Mouse (Mus musculus) hindlimb bud, embryonic 11.5 days (tissue): ENCODE data around the gene Klhl10.

Source experiments
- DNase-seq: peaks from one replicate; pipeline ENCODE4 v3.0.0-alpha.2; 2012; ENCODE audit warnings: low read depth, low spot score; ENCODE audit errors: extremely low spot score

The Klhl10 gene

DNA sequence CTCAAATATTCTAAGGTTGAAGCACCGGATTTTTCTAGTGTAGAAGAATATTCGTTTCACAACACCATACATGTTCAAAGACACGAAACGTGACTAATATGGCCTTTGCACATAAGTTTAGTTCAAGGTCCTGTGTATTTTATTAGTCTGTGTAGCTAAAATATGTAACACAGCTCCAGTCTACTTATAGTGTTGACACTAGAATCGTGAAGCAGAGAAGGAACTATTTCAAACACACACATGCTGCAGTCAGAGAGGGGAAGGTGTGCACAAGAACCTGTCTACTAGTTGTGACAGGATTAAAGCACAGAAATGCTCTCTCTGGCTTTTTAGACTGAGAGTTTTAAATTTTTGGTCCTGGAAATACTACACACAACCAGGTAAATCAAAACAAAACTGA lies 16.0 kb downstream of the Klhl10 start:
- no peak for DNase-seq

DNA sequence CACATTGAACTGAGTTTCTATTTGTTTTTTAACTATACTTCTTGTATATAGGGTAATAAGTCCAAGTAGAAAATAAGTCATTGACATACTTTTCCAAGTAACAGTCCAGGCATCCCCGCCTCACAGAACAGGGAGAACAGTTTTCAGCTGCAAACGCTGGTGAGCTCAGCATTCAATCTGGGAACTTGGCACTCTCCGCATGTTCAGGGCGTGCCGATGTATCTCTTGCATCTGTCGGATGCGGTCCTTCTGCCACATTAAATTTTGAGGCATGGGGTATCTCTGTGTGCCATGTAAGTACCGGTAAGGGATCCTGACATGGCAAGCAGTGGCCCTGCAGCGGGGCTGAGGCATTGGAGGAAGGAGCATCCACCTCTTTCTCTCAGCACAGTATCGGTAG lies 21.0 kb downstream of the Klhl10 start:
- no peak for DNase-seq

DNA sequence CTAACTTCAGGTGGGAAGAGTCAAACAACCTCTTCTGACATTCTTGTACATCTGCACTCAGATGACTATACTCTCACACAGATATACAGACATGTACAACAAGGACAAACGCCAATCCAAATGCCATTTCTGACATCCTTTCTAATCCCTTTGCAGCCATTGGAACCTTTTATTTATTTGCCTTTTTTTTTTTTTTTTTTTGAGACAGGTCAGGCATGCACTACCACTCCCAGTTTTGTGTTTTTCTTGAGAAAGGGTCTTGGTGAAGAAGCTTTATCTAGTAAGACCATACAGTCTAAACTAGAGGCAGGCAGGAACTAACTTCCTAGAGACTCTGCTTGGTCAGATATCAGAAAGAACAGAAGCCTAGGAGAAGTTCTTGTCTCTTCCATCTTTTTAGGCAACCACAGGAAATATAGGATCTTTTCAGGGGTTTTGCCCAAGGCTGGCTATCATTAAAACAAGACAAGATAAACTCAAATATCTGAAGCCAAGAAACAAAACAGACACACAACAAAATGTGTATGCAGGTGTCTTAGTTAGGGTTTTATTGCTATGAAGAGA lies 23.6 kb downstream of the Klhl10 start:
- no peak for DNase-seq

DNA sequence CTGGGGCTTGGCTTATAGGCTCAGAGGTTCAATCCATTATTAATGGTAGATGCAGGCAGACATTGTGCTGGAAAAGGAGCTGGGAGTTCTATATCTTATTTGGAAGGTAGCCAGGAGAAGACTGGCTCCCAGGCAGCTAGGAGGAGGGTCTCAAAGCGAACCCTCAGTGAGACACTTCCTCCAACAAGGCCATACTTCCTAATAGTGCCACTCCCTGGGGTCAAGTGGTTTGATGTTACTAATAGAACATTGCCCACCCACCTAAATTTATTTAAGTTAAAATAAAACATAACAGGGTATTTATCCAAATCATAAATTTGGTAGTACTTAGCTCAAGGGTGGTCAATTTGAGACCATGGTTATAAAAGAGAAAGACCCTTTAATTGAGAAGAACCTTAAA lies 24.1 kb downstream of the Klhl10 start:
- no peak for DNase-seq

DNA sequence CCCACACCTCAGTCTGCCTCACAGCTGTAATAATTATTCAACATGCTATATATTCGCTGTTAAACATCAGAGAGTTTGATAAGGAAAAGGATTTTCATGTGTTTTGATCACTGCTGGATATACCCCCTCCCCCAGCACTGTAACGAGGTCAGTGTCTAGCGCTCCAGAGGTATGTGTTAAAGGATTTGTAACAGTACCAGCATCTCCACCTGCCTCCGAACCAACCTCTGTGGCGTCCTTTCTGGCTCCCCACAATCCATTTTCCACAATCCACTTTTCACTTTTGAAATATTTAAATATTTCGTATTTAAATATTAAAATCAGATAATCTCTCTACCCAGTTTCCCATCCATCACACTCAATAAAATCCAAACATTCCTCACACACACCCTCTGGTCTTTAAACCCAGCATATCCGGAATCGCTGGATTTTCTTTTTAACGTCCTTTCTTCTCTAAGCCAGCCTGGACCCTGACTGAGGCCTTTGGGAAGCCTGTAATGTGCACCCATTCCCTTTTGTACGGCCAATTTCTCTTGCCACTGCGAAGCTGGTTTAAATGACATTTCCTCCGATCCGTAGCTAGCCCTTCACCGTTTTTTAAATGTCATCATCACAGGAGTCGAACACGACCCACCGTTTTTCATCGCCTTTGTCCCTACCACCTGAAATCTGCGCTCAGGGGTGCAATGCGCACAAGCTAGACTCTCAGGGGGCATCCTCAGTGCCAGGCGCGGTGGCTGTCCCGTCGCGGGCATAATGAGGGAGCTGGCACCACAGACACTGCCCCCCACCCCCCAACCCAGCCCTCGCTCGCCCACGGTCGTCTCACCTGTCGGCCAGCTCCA lies 29.9 kb downstream of the Klhl10 start:
- no peak for DNase-seq

DNA sequence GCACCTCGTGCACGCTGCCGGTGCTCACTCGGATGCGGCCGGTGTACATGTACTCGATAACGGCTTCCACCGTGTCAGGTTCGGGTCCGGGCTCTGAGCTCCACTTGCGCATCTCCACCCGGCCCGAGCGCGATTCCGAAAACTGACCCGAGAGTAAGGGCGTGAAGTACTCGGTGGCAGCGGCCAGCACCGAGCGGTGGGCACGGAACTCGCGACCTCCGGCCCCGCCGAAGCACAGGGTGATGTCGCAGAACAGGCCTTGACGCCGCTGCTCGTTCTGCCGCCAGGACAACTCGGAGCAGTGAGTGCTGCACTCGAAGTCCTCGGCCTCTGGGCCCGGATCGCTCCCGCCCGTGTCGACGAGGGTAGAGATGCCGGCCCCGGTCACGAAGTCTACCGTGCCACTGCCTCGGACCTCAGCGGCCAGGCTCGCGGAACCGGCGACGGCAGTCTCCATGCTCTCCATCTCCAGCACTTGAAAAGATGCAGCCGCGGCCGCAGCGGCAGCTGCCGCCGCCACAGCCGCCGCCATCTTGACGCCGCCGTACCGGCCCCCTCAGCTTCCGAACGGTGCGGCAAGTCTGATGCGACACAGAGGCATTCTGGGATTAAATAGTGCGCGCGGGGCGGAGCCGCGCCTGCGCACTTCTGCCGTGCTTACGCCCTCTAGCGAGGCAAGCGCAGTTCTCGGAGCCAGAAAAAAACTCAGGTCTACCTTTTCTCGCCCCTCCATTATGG lies 30.6 kb downstream of the Klhl10 start, which contains the start of gene Klhl11:
TSS of gene Klhl11 (minus strand) at position 545 of the 738 bp plus-strand sequence.
- peak; percentile 98 for DNase-seq

DNA sequence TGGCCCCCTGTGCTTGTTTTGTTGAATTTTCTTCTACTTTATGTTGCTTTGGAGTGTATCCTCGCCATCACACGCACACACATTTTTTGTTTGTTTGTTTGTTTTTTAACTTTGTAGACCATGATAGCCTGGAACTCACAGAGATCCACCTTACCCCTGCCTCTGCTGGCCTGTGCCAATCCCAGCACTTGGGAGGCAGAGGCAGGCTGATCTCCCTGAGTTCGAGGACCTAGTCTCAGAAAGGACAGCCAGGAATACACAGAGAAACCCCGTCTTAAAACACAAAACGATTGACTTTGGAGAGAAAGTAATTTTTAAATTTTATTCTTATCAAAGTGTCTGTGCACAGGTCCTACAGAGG lies 31.2 kb downstream of the Klhl10 start:
- no peak for DNase-seq

DNA sequence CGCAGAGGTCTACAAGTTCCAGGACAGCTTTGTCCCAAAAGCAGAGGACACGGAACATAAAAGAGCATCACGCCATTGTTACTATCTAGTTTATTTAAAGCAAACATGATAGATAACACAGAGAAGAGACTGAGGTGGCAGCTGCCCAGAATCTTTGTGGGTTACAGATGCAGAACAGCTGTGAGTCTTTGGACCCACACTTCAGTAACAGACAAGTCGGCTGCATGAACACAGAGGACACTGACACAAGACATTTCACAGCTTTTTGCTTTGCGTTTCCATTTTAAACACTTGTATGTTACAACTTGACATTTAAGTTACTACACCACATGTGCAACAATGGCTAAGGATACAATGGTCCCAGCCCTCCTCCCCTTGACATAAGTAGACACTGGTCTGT lies 34.6 kb downstream of the Klhl10 start:
- DNase-seq: no peak

DNA sequence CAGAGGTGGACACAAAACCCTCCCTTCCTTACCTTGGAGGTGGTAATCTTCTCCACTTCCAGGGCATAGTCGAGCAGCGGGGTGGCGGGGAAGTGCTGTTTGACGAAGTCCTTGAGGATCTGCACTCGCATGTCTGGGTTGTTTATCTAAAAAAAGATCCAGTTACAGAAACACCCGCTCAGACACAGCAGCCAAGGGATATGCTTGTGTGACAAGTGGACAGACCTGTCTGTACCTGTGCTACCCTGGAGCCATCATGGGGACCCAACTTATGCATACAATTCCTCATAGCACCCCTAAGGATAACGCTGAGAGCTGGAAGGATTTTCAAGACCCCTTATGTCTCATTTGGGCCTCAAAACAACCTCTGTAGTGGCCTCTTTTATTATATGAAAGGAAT lies 37.4 kb downstream of the Klhl10 start:
- DNase-seq: no peak

DNA sequence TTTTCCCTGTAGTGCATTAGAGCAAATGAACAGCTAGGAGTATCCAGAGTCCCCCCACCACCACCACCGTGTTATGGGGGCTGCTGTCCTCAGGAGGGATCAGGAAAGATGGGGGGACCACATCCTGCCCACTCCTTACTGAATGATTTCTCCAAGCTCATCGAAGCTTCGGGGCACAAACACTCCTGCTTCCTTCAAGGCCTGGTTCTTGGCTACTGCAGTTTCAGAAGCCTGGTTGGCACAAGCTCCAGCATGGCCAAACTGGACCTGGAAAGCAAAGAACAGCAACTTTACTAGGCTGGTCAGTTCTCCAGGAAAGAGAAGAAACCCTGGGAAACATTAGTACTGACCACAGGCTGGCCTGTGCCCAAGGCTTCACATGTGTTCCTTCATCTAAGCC lies 42.7 kb downstream of the Klhl10 start:
- no peak for DNase-seq

DNA sequence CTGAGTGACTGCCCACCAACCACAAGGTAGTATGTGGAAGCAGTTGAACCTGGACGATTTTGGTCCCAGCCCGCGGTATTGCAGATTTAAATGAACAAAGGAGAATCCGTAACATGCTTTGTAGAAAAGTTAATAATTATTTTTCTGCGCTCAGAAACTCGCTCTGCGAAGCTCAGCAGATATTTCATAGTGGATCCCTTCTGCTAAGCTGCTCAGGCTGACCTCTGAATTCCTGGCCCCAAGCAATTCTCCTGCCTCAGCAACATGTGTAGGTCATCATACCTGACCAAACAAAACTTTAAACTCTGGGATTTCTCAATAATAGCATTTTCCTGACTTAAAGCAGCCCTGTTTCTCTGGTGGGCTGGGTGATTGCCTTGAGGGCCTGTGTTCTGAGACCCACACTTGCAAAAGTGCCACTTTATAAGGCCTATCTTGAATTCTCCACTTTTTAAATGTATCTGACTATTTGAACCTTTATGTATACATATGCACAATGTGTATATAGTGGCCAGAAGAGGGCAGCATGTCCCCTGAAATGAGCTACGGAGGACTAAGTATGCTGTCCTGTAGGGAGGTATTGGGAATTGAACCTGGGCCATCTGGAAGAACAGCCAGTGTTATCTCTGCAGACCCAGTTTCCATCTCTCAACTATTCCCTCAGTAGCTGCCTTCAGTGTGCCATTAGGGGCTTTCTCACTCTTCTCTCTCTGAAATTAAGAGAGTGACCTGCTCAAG lies 44.3 kb downstream of the Klhl10 start:
- no peak for DNase-seq

DNA sequence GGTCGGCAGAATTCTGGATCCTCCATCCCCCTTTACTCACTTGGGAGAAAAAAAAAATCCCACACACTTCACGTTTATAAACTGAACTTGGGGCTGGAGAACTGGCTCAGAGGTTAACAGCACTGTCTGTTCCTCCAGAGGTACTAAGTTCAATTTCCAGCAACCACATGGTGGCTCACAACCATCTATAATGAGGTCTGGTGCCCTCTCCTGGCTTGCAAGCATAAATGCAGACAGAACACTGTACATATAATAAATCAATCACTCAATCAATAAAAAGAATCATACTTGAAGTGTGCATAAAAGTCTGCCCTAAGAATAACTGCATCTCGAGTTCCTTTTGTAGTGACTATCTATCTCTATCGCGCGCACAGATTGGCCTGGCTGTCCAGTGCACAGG lies 49.2 kb downstream of the Klhl10 start:
- DNase-seq: no peak

DNA sequence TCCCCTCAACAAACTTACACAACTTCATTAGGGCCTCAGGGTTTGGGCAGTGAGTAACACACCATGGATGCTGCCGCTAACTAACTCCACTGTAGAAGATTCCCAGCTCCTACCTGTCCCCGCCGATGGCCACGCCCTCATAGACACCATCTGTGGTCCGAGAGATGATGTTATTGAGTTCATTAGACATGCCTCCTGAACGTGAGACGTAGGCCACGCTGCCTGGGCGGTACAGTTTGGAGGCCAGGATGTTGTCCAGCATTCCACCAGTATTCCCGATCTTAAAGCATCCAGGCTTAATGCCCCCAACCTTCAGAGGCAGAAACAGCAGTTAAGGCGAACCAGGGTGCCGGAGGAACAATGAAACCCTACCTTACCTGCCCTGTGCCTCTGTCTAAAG lies 52.1 kb downstream of the Klhl10 start:
- no peak for DNase-seq

DNA sequence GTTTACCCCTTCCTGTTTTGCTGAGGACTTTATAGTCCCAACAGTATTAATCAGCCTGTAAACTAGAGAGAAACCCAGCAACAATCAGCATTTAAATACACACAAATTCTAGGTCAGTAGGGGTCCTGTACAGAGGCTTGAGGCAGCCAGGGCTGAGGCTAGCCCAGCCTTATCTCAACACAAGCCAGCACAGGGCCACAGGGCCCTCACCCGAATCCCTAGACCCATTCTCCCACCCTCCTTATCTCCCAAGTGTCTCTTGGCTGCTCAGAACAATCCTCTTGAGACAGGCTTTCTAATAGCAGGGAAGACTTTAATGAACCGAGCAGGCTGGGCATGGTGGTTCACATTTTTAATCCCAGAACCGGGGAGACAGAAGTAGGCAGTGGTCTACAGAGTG lies 58.5 kb downstream of the Klhl10 start:
- no peak for DNase-seq

DNA sequence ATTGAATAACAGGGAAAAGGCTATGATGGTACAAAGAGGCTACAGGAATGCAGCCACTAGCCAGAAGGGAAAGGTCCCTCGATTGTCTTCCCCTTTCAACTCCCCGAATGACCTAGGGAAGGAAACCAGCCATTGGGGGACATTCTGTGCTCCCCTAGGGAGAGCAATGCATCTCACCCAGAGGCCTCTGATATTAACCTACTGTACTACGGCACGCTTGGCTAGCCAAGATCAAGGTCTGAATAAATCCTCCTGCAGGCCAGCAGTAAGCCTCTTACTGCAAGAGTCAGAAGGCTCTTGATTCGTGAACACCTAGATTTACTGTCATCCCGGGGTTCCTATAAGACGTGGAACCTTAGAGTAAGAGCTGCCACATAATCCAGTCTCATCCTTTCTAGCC lies 58.9 kb downstream of the Klhl10 start:
- no peak for DNase-seq

DNA sequence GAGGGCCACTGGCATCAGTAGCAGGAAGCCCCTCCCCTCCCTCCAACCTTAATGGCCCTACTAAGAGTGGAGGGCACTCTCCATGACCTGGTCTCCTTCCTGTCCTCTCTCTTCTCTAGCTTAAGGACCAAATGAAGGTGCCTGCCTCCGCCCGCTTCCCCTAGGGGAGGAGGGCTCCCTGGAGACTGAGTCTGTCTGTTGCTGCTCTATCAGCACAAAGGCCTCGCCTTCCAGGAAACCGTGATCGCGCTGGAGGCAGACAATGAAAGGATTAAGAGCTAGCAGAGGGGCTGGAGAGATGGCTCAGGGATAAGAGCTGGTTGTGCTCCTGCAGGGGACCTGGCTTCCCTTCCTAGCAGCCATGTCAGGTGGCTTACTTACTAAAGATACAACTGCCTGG lies 59.6 kb downstream of the Klhl10 start:
- DNase-seq: no peak

DNA sequence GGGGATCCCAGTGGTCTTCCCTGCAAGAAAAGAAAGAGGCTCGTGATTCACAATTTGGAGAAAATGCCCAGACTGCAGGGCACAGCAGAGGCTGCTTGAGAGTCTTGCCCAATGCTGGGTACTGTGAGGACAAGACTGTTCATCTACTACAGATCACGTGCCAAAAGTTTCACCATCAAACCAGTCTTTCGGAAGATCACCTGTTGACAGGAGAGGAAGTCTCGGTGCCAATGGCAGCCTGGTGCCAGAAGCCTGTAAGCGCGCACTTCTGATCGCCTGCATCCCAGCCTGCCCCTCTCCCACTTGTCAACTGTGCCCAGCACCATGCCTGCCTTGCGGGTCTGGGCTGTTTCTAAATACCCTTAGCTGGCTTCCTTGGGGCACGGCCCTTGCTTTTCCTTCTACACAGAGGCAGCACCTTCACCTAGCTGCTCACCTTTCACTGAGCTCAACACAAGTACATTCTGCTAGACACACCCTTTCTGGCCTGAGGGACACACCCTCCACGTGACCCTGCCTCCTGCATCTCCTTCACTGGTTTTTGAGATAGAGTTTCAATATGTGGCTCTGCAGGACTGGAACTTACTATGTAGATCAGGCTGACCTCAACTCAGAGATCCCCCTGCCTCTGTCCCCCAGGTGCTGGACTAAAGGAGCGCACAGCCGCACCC lies 63.4 kb downstream of the Klhl10 start:
- no peak for DNase-seq

DNA sequence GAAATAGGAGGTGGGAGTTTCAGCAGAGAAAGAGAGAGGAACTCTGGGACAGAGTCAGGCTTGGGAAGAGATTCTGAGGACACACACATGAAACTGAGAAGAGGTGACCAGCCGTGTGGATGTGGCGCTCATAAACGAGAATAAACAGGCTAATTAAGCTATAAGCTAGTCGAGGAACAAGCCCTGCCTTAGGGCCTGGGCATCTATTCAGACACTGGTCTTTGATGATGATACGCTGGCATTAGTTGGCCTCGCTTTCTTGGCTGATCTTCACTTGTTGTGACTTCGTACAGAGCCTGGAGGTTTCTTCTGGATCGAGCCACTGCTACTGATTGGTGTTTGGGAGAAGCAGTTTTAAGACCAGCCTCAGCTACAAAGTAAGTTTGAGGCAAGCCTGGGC lies 64.3 kb downstream of the Klhl10 start:
- no peak for DNase-seq
